Mouse (Mus musculus): ENCODE measurements around the gene Hoxb8.

Hoxb8 gene

GRCm38 (mm10) chr11:96300354-96301063 is 18.8 kb downstream of the Hoxb8 start:
- no peak for DNase-seq

GRCm38 (mm10) chr11:96301064-96301431 is 19.3 kb downstream of the Hoxb8 start:
- no peak for DNase-seq

- DNase-seq, result peak; percentile 93
Measured at GRCm38 (mm10) chr11:96301837-96302236, 20.1 kb downstream of the Hoxb8 start.

- no peak for DNase-seq
Measured at GRCm38 (mm10) chr11:96302381-96303150, 20.9 kb downstream of the Hoxb8 start.

GRCm38 (mm10) chr11:96303151-96304099 is 21.7 kb downstream of the Hoxb8 start, which contains the start of gene Hoxb5:
Gene Hoxb5, plus strand, starts transcription at chr11:96303336.
- DNase-seq, result peak; percentile 92

GRCm38 (mm10) chr11:96304381-96305195 is 22.9 kb downstream of the Hoxb8 start:
- DNase-seq, result no peak

- DNase-seq, result no peak
Measured at GRCm38 (mm10) chr11:96305505-96306182, 23.9 kb downstream of the Hoxb8 start.

- no peak for DNase-seq
Measured at GRCm38 (mm10) chr11:96306183-96306907, 24.6 kb downstream of the Hoxb8 start.

- DNase-seq, result no peak
Measured at GRCm38 (mm10) chr11:96306908-96307269, 25.2 kb downstream of the Hoxb8 start.

GRCm38 (mm10) chr11:96308763-96309162 is 27.1 kb downstream of the Hoxb8 start:
- DNase-seq, result no peak

- DNase-seq, result no peak
Measured at GRCm38 (mm10) chr11:96309288-96309687, 27.6 kb downstream of the Hoxb8 start.

- no peak for DNase-seq
Measured at GRCm38 (mm10) chr11:96310183-96310938, 28.7 kb downstream of the Hoxb8 start.

- DNase-seq, result no peak
Measured at GRCm38 (mm10) chr11:96311097-96311496, 29.4 kb downstream of the Hoxb8 start.

GRCm38 (mm10) chr11:96311520-96312417 is 30.1 kb downstream of the Hoxb8 start:
- peak; percentile 95 for DNase-seq

GRCm38 (mm10) chr11:96313134-96313533 is 31.4 kb downstream of the Hoxb8 start:
- no peak for DNase-seq

GRCm38 (mm10) chr11:96313806-96314428 is 32.2 kb downstream of the Hoxb8 start:
- DNase-seq, result no peak

- peak; percentile 89 for DNase-seq
Measured at GRCm38 (mm10) chr11:96314671-96315343, 33.1 kb downstream of the Hoxb8 start.

- DNase-seq, result no peak
Measured at GRCm38 (mm10) chr11:96315344-96315681, 33.6 kb downstream of the Hoxb8 start.

All from heart, adult 11 months (tissue).